ENCODE assay signal across 7 mouse cellular contexts in genomic region chr3:53016436-53017340, GRCm38 (mm10). TPM values are rescaled to one million over a fixed set of nuclear protein-coding genes. Genes with fewer than 3 reads are reported as not detected.
DNase-seq lines count a peak whose midpoint lies in the region; ATAC-seq and TF ChIP-seq lines count a peak whose summit lies in the region.

Gene Cog6 (minus strand): TSS chr3:53017237.

- H3K4me2 ChIP-seq in intestine, postnatal 0 days (replicated peaks; ENCODE audit: low read depth): peak within 1 kb of the TSS; percentile 76
- peak within 1 kb of the TSS; percentile 84 for H3K4me2 ChIP-seq in midbrain, embryonic 12.5 days (replicated peaks)

- H3K4me3 ChIP-seq in intestine, postnatal 0 days (ENCODE audit: low read depth, low read length): peak within 1 kb of the TSS; percentile 74
- H3K4me3 ChIP-seq in midbrain, embryonic 12.5 days: peak within 1 kb of the TSS; percentile 59
- peak within 1 kb of the TSS; percentile 87 for H3K4me3 ChIP-seq in small intestine, adult 2 months (ENCODE audit: low read depth, low read length)

- H3K9me3 ChIP-seq in intestine, postnatal 0 days (ENCODE audit: control insufficient read depth): no peaks in the 10 kb centered on the region
- no peaks in the 10 kb centered on the region for H3K9me3 ChIP-seq in midbrain, embryonic 12.5 days

- 0 out of 2 replicates have a peak within 1 kb of the TSS, but pooled peaks have one; percentile 5 for H3K27ac ChIP-seq in intestine, postnatal 0 days (ENCODE audit: low read depth, low read length)
- peak within 1 kb of the TSS; percentile 47; the same call in 1 of the 2 replicates for H3K27ac ChIP-seq in midbrain, embryonic 12.5 days (replicated peaks)
- H3K27ac ChIP-seq in small intestine, adult 2 months (ENCODE audit: insufficient read depth, low read depth, low read length): 0 out of 2 replicates have a peak within 1 kb of the TSS, but pooled peaks have one; percentile 2

- peak; percentile 80 for ATAC-seq in intestine, postnatal 0 days
- ATAC-seq in midbrain, embryonic 12.5 days (ENCODE audit: low FRiP score, low read depth): peak; percentile 93

- H3K27me3 ChIP-seq in intestine, postnatal 0 days (replicated peaks; ENCODE audit: control insufficient read depth, insufficient read depth, low read length): no peaks in the 10 kb centered on the region
- H3K27me3 ChIP-seq in midbrain, embryonic 12.5 days: 0 out of 2 replicates have a peak, but pooled peaks cover 3% of the 10 kb centered on the region
- no peaks in the 10 kb centered on the region for H3K27me3 ChIP-seq in small intestine, adult 2 months (ENCODE audit: control insufficient read depth, insufficient read depth, low read length)

- peak within 1 kb of the TSS; percentile 61 for H3K9ac ChIP-seq in intestine, postnatal 0 days (ENCODE audit: low read depth, low read length)
- H3K9ac ChIP-seq in midbrain, embryonic 12.5 days (replicated peaks): peak within 1 kb of the TSS; percentile 83

- H3K36me3 ChIP-seq in intestine, postnatal 0 days (ENCODE audit: control insufficient read depth, insufficient read depth): peaks cover 15% of the 10 kb centered on the region
- peaks cover 12% of the 10 kb centered on the region; the same call in 1 of the 2 replicates for H3K36me3 ChIP-seq in midbrain, embryonic 12.5 days
- peaks cover 14% of the 10 kb centered on the region for H3K36me3 ChIP-seq in small intestine, adult 2 months (ENCODE audit: control insufficient read depth, insufficient read depth, low read length)

- 4% methylated on average over 53 of the region's 53 CpGs for WGBS in intestine, postnatal 0 days
- 7% methylated on average over 53 of the region's 53 CpGs for WGBS in midbrain, embryonic 12.5 days
- WGBS in small intestine, adult 2 months: 2% methylated on average over 53 of the region's 53 CpGs

- H3K4me1 ChIP-seq in intestine, postnatal 0 days (replicated peaks; ENCODE audit: control insufficient read depth, insufficient read depth, low read length): no peaks in the 10 kb centered on the region
- peaks cover 7% of the 10 kb centered on the region for H3K4me1 ChIP-seq in midbrain, embryonic 12.5 days
- H3K4me1 ChIP-seq in small intestine, adult 2 months (ENCODE audit: control insufficient read depth, insufficient read depth, insufficient read length, low read length): no peaks in the 10 kb centered on the region

- intact Hi-C loops in left cerebral cortex, postnatal 4 days (cut with DNase I): no loop called here

- TF ChIP-seq CTCF in intestine, postnatal 0 days (IDR thresholded peaks at IDR 0.05; ENCODE audit: low read depth): no peak
- TF ChIP-seq CTCF in small intestine, adult 2 months (IDR thresholded peaks at IDR 0.05; ENCODE audit: extremely low read depth, insufficient read length, insufficient replicate concordance, low read depth, low read length): no peak

- TF ChIP-seq POLR2A in small intestine, adult 2 months (IDR thresholded peaks at IDR 0.05; ENCODE audit: low read depth, low read length): peak; percentile 91

- DNase-seq in adrenal gland, adult 8-10 months: peak; percentile 74
- peak; percentile 85 for DNase-seq in embryo, embryonic 9.5 days (ENCODE audit: extremely low spot score)
- DNase-seq in gonadal fat pad, adult 2 months (ENCODE audit: low read depth): peak; percentile 40
- DNase-seq in left cerebral cortex, postnatal 4 days: peak; percentile 91

RNA-seq across cellular contexts. Expression of gene Cog6, which starts in this region (rescaled TPM):
- total RNA-seq in adrenal gland, adult 8-10 months (2022): 10 to 100 TPM; 31.3 to 38.8 (median 38.1) TPM
- 24.6 and 27.6 TPM in 2 replicates for polyA plus RNA-seq in gonadal fat pad, adult 2 months (2012; rRNA removed)
- 21.9 and 23.6 TPM in 2 replicates for polyA plus RNA-seq in intestine, postnatal 0 days (2015; fragmentation: Nextera tagmentation; extraction: Ambion mirVana)
- total RNA-seq in left cerebral cortex, postnatal 4 days (2021): 10 to 100 TPM; 35.9 to 37.7 TPM
- 58.6 and 58.7 TPM in 2 replicates for polyA plus RNA-seq in midbrain, embryonic 12.5 days (2016; fragmentation: Nextera tagmentation; extraction: Ambion mirVana)
- 7.6 and 11.9 TPM in 2 replicates for polyA plus RNA-seq in small intestine, adult 2 months (2012; rRNA removed)

Comparison
In these comparisons a context has a peak if more than half of its experiments do, and no peak if none do; other contexts are left out.
1. Peak in every context shown above with its lines: DNase-seq, ATAC-seq, H3K4me3 ChIP-seq and H3K27ac ChIP-seq.
2. DNase-seq: peak in every context shown above with its lines; median percentile 91 in left cerebral cortex, postnatal 4 days; 85 in embryo, embryonic 9.5 days; 74 in adrenal gland, adult 8-10 months; 40 in gonadal fat pad, adult 2 months.